Mouse (Mus musculus): ENCODE results near the gene Dpf2. TPM values are rescaled to one million over a fixed set of nuclear protein-coding genes. Genes with fewer than 3 reads are reported as not detected.
A peak's percentile ranks its signal among the peaks of the same experiment; 100 is the strongest.

The Dpf2 gene
- total and polyA plus RNA-seq, 3 experiments, result 25.0 to 115 (median 36.7) TPM

GRCm38 (mm10) chr19:5956685-5957084 lies 43.9 kb upstream of the Dpf2 start (continued):
- TF ChIP-seq MAX (IDR thresholded peaks at IDR 0.05; ENCODE audit: low read length), result 0 out of 2 replicates have a peak, but pooled peaks have one; percentile 17
- no peak for TF ChIP-seq ZMIZ1 (IDR thresholded peaks at IDR 0.05; ENCODE audit: low read depth, low read length)
- TF ChIP-seq UBTF (IDR thresholded peaks at IDR 0.05; ENCODE audit: low read depth, low read length), result no peak
- TF ChIP-seq CHD2 (IDR thresholded peaks at IDR 0.05; ENCODE audit: low read length), result no peak
- TF ChIP-seq MAZ (IDR thresholded peaks at IDR 0.05; ENCODE audit: low read depth, low read length), result no peak
- TF ChIP-seq SIN3A (IDR thresholded peaks at IDR 0.05; ENCODE audit: low read length), result no peak
- no peak for TF ChIP-seq TCF12 (IDR thresholded peaks at IDR 0.05; ENCODE audit: low read depth, low read length)
- TF ChIP-seq KAT2A (IDR thresholded peaks at IDR 0.05; ENCODE audit: insufficient replicate concordance, low read length), result no peak
- no peak for TF ChIP-seq RCOR1 (conservative IDR thresholded peaks at IDR 0.05; ENCODE audit: low read depth, low read length)
- TF ChIP-seq IRF4 (IDR thresholded peaks at IDR 0.05; ENCODE audit: low read depth, low read length), result no peak
- TF ChIP-seq TBP (conservative IDR thresholded peaks at IDR 0.05; ENCODE audit: low read depth, low read length), result no peak
- TF ChIP-seq EP300 (IDR thresholded peaks at IDR 0.05; ENCODE audit: low read length), result no peak
- TF ChIP-seq SMC3 (IDR thresholded peaks at IDR 0.05; ENCODE audit: low read depth, low read length), result peak; percentile 83
- TF ChIP-seq ELF1 (IDR thresholded peaks at IDR 0.05; ENCODE audit: low read depth, low read length), result no peak
- no peak for TF ChIP-seq MEF2A (IDR thresholded peaks at IDR 0.05; ENCODE audit: borderline replicate concordance, low read depth, low read length)
- TF ChIP-seq MXI1 (IDR thresholded peaks at IDR 0.05; ENCODE audit: low read depth, low read length), result 0 out of 2 replicates have a peak, but pooled peaks have one; percentile 29

GRCm38 (mm10) chr19:5955704-5956670 lies 43.2 kb upstream of the Dpf2 start:
- Histone ChIP-seq H3K4me2 (ENCODE audit: insufficient read depth, low read depth, poor library complexity, severe bottlenecking) (no peak overlapping the region), H3K9ac (ENCODE audit: insufficient read depth, low read depth) (no peak overlapping the region), H3K9me3 (replicated peaks; ENCODE audit: low read length) (no peaks in the 10 kb centered on the region), H3K27ac (ENCODE audit: insufficient read depth, low read depth) (no peak overlapping the region), H3K4me3 (replicated peaks in 1 of 3; ENCODE audit: low read depth in 2 of 3, low read length in 2 of 3, poor library complexity in 1 of 3) (no peak overlapping the region), H3K79me2 (replicated peaks; ENCODE audit: control insufficient read depth, extremely low read depth, insufficient read depth, poor library complexity, severe bottlenecking) (peaks cover 6% of the 10 kb centered on the region), H3K27me3 (replicated peaks) (no peaks in the 10 kb centered on the region), H3K36me3 (replicated peaks in 1 of 2; ENCODE audit: control insufficient read depth in 1 of 2, insufficient read depth in 1 of 2, low read length in 1 of 2) (peaks cover 73 to 91% of the 10 kb centered on the region in 2 experiments), H3K4me1 (ENCODE audit: control insufficient read depth in 1 of 2, insufficient read depth in 2 of 2) (peaks cover 0 to 10% of the 10 kb centered on the region in 2 experiments; a peak in 1 of 4 replicates)
- no peak for TF ChIP-seq TBP (conservative IDR thresholded peaks at IDR 0.05; ENCODE audit: low read depth, low read length)
- no peak for TF ChIP-seq MEF2A (IDR thresholded peaks at IDR 0.05; ENCODE audit: borderline replicate concordance, low read depth, low read length)
- TF ChIP-seq MYC (IDR thresholded peaks at IDR 0.05; ENCODE audit: low read depth, low read length), result no peak
- TF ChIP-seq HCFC1 (IDR thresholded peaks at IDR 0.05; ENCODE audit: low read depth, low read length), result no peak
- no peak for TF ChIP-seq MAFK (IDR thresholded peaks at IDR 0.05; ENCODE audit: insufficient replicate concordance, low read length)
- no peak for TF ChIP-seq RAD21 (IDR thresholded peaks at IDR 0.05; ENCODE audit: low read depth, low read length)
- no peak for TF ChIP-seq MAZ (IDR thresholded peaks at IDR 0.05; ENCODE audit: low read depth, low read length)
- TF ChIP-seq USF2 (conservative IDR thresholded peaks at IDR 0.05; ENCODE audit: low read depth, low read length), result no peak
- TF ChIP-seq ZC3H11A (IDR thresholded peaks at IDR 0.05; ENCODE audit: low read depth, low read length), result no peak
- no peak for TF ChIP-seq JUND (conservative IDR thresholded peaks at IDR 0.05; ENCODE audit: low read depth, low read length)
- dilution Hi-C loops (cut with MboI; ENCODE audit: extremely low pct_ligation_motif_present, extremely low pct_unique_long_range_greater_than_20kb, low sequenced_read_pairs) (no loop called here), in situ Hi-C loops (cut with MboI; ENCODE audit: low pct_ligation_motif_present, low pct_unique_long_range_greater_than_20kb, low sequenced_read_pairs) (no loop called here)
- DNase-seq (ENCODE audit: extremely low read depth), result no peak

All from CH12.LX (cell line).